Mouse (Mus musculus): ENCODE data around the gene Gm17402. TPM values are rescaled to one million over a fixed set of nuclear protein-coding genes. Genes with fewer than 3 reads are reported as not detected.

Gene Gm17402
- polyA plus RNA-seq, 1 experiment from 2014 or later, result not detected

GRCm38 (mm10) chr3:67322422-67322821, 52.5 kb downstream of the Gm17402 start:
- no peak for ATAC-seq (ENCODE audit: low read depth)
- Histone ChIP-seq H3K27ac (ENCODE audit: low read length) (no peak overlapping the region), H3K4me2 (ENCODE audit: low read depth, low read length) (no peak overlapping the region), H3K27me3 (ENCODE audit: control insufficient read depth, insufficient read depth, low read depth, low read length) (no peaks in the 10 kb centered on the region), H3K36me3 (ENCODE audit: control insufficient read depth, insufficient read depth, low read length) (no peaks in the 10 kb centered on the region), H3K9ac (ENCODE audit: low read length) (no peak overlapping the region), H3K9me3 (ENCODE audit: control insufficient read depth, low read length) (no peaks in the 10 kb centered on the region), H3K4me3 (ENCODE audit: low read length) (no peak overlapping the region), H3K4me1 (replicated peaks; ENCODE audit: control insufficient read depth, insufficient read depth, low read length) (no peaks in the 10 kb centered on the region)
- 60% methylated on average over 4 of the region's 4 CpGs for WGBS

Other genes starting within 250 kb of the Gm17402 start
- gene Mlf1, start 1.1 kb downstream of the Gm17402 start, polyA plus RNA-seq (2015; fragmentation: Nextera tagmentation; extraction: Ambion mirVana), result 44.7 and 51.8 TPM in 2 replicates
- gene Gfm1, start 54.9 kb upstream of the Gm17402 start, polyA plus RNA-seq (2015; fragmentation: Nextera tagmentation; extraction: Ambion mirVana), result 37.7 and 42.3 TPM in 2 replicates
- gene Lxn, start 88.8 kb upstream of the Gm17402 start, polyA plus RNA-seq (2015; fragmentation: Nextera tagmentation; extraction: Ambion mirVana), result 185 and 190 TPM in 2 replicates
- 5.1 and 5.2 TPM in 2 replicates for gene Rarres1, start 140.4 kb upstream of the Gm17402 start, polyA plus RNA-seq (2015; fragmentation: Nextera tagmentation; extraction: Ambion mirVana)
- 54.5 and 55.5 TPM in 2 replicates for gene Mfsd1, start 207.6 kb upstream of the Gm17402 start, polyA plus RNA-seq (2015; fragmentation: Nextera tagmentation; extraction: Ambion mirVana)

Measured in lung, embryonic 16.5 days (tissue).